Mouse (Mus musculus) Patski (cell line): ENCODE measurements at regions not wholly inside any gene's neighbourhood (a gene's known extent, or its start where the extent isn't known, plus 50 kb on each side); places are given as distances from the start of the nearest gene placed in this dataset.

Source experiments
- ATAC-seq: fragments of 100-300 bp; one replicate; pipeline ENCODE4 v1.8.0; 2021
- CTCF ChIA-PET: fragments of 350-600 bp; sonication (Branson Sonifier 250); formaldehyde crosslinking; loops from one replicate; lab custom pipeline; 2022; ENCODE audit warnings: inconsistent platforms; lab: Charles Lee
- POLR2A ChIA-PET: fragments of 350-600 bp; sonication (Branson Sonifier 250); formaldehyde crosslinking; loops from one replicate; lab custom pipeline; 2022; ENCODE audit warnings: antibody characterized with exemption, inconsistent platforms; lab: Charles Lee
- DNase-seq: peaks from one replicate; pipeline ENCODE4 v3.0.0-alpha.2; 2011; ENCODE audit warnings: low read depth, low spot score
- H3K27me3 ChIP-seq: fragments of 371-371 bp; one replicate; pipeline ENCODE4 v1.5.1; 2021
- CTCF ChIP-seq: fragments of 100-300 bp; IDR thresholded peaks from one replicate; pipeline ENCODE4 v1.5.1; 2021
- in situ Hi-C: fragments of 300-500 bp; cut with MboI; formaldehyde crosslinking; loops from 3 replicates; pipeline ENCODE4 v1.11.1; 2018; ENCODE audit warnings: low pct_unique_long_range_greater_than_20kb, mixed read lengths

GRCm38 (mm10) chr13:75204417-75204816 is 114.8 kb downstream of the Pcsk1 start:
- peak; percentile 40 for TF ChIP-seq CTCF
- in situ Hi-C loops: loop anchor here (10.0 kb wide), 1 partner anchor 570 kb away; the partner anchor contains the start of gene Erap1
- peaks cover 17% of the 10 kb centered on the region for H3K27me3 ChIP-seq
- ChIA-PET POLR2A (no interaction called here), CTCF (interaction anchor here (0.8 to 1.1 kb wide), 4 partner anchors 12 to 679 kb away, joined by 3 read pairs; no protein-coding TSS in a partner anchor)
- ATAC-seq (no peak), DNase-seq (no peak)

- DNase-seq: no peak
- H3K27me3 ChIP-seq: no peaks in the 10 kb centered on the region
- CTCF ChIA-PET: no interaction called here
- in situ Hi-C loops: loop anchor here (10.0 kb wide), 2 partner anchors 481 to 801 kb away; partner anchors contain the start of gene Ell2
- no peak for TF ChIP-seq CTCF
- POLR2A ChIA-PET: no interaction called here
- ATAC-seq: no peak
Measured at GRCm38 (mm10) chr13:75223944-75224343, 134.3 kb downstream of the Pcsk1 start.

GRCm38 (mm10) chr13:75225581-75226297 is 136.1 kb downstream of the Pcsk1 start:
- no peak for DNase-seq
- H3K27me3 ChIP-seq: no peaks in the 10 kb centered on the region
- no peak for ATAC-seq
- ChIA-PET CTCF (interaction anchor here (2.0 to 2.1 kb wide), 3 partner anchors 573 to 655 kb away, joined by 5 to 6 read pairs (median 5); no protein-coding TSS in a partner anchor), POLR2A (no interaction called here)
- in situ Hi-C loops: loop anchor here (5.0 to 10.0 kb wide), 4 partner anchors 479 to 799 kb away; partner anchors contain the start of gene Ell2
- no peak for TF ChIP-seq CTCF

GRCm38 (mm10) chr13:75227616-75228277 is 138.1 kb downstream of the Pcsk1 start:
- CTCF ChIA-PET: interaction anchor here (0.8 to 2.6 kb wide), 9 partner anchors 530 to 653 kb away, joined by 3 to 10 read pairs (median 5); no protein-coding TSS in a partner anchor
- POLR2A ChIA-PET: no interaction called here
- in situ Hi-C loops: loop anchor here (5.0 to 10.0 kb wide), 4 partner anchors 477 to 797 kb away; partner anchors contain the start of gene Ell2
- DNase-seq (no peak), ATAC-seq (no peak)
- peak; percentile 85 for TF ChIP-seq CTCF
- no peaks in the 10 kb centered on the region for H3K27me3 ChIP-seq

- ATAC-seq (peak; percentile 47), DNase-seq (no peak)
- in situ Hi-C loops: no loop called here
- H3K27me3 ChIP-seq: no peaks in the 10 kb centered on the region
- ChIA-PET POLR2A (no interaction called here), CTCF (no interaction called here)
- no peak for TF ChIP-seq CTCF
Measured at GRCm38 (mm10) chr13:75236424-75236823, 146.8 kb downstream of the Pcsk1 start.
